Mouse (Mus musculus): ENCODE data around the gene Mybpc3.

DNA sequence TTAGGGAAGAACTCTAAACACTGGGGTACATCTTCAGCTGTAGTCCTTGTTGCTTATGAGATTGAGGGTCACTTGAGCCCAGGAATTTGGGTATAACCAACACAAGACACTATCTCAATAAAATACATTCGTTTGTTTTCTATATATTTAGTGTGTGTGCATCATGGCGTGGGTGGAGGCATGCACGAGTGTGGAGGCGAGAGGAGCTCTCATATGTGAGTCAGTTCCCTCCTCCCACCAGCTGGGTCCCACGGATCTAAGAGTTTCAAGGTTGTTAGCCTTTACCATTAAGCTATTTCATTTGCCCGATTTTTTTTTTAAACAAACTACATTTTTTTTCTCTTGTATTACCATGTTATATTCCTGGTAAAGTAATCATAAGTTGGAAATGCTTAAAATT is 27.1 kb upstream of the Mybpc3 start:
- TF ChIP-seq CTCF (IDR thresholded peaks at IDR 0.05; ENCODE audit: extremely low read depth, insufficient read length, insufficient replicate concordance, low read depth, low read length): no peak
- no peak for TF ChIP-seq POLR2A (IDR thresholded peaks at IDR 0.05; ENCODE audit: low read depth, low read length)
